Mouse (Mus musculus) forebrain, embryonic 10.5 days (tissue): ENCODE results near the gene Fntb. TPM values are rescaled to one million over a fixed set of nuclear protein-coding genes. Genes with fewer than 3 reads are reported as not detected.

ENCODE experiments used
- DNase-seq: peaks from one replicate; pipeline ENCODE4 v3.0.0-alpha.2; 2017; ENCODE audit warnings: low spot score; ENCODE audit errors: extremely low spot score
- H3K27ac ChIP-seq: fragments of 300-500 bp; sonication (generic); 2 replicates; pipeline ENCODE4 v1.5.1; 2016; ENCODE audit warnings: mild to moderate bottlenecking
- H3K27me3 ChIP-seq: fragments of 300-500 bp; sonication (generic); 2 replicates; pipeline ENCODE4 v1.6.1; 2016; ENCODE audit warnings: mild to moderate bottlenecking; ENCODE audit not compliant: poor library complexity, severe bottlenecking
- H3K36me3 ChIP-seq: fragments of 300-500 bp; sonication (generic); replicated peaks from 2 replicates; pipeline ENCODE4 v1.6.1; 2016; ENCODE audit warnings: mild to moderate bottlenecking, moderate library complexity
- H3K4me1 ChIP-seq: fragments of 300-500 bp; sonication (generic); 2 replicates; pipeline ENCODE4 v1.6.1; 2016
- H3K4me3 ChIP-seq: fragments of 300-500 bp; sonication (generic); 2 replicates; pipeline ENCODE4 v1.5.1; 2016; ENCODE audit warnings: mild to moderate bottlenecking, moderate library complexity
- H3K9me3 ChIP-seq: fragments of 300-500 bp; sonication (generic); 2 replicates; pipeline ENCODE4 v1.6.1; 2016; ENCODE audit warnings: mild to moderate bottlenecking, moderate library complexity
- WGBS: fragments of 180-500 bp; shearing (Covaris S2); methylation state at CpG from one replicate; pipeline ENCODE4 v1.1.7; 2016; 5-methylcytosine and 5-hydroxymethylcytosine counted together
- polyA plus RNA-seq: library from polyadenylated mRNA; unstranded; fragments of >200 nt; fragmentation: Nextera tagmentation; extraction: Ambion mirVana; gene quantifications from 2 replicates; pipeline ENCODE4 v1.2.1, GENCODE M21; 2016

The Fntb gene
- polyA plus RNA-seq, 1 experiment from 2014 or later: 44.7 TPM

DNA sequence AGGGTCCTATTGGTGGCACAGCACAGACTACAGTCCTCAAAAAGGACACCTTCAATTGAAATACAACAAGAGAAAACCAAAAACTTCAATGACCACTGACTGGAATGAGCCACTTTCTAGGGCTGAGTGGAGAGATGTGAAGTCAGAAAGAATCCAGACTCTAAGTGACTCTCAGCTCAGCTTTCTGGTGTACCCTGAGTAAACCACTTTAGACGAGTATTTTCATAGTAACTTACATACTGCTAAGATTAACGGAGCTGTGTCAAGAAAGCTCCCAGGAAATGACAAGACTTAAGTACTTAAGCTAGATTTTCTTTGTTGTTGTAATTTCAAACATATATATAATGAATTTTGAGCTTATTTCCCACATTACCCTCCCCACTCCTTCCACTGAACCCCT lies 182.8 kb downstream of the Fntb start:
- peaks cover 99% of the 10 kb centered on the region for H3K36me3 ChIP-seq
- 94% methylated on average over 2 of the region's 2 CpGs for WGBS
- DNase-seq: no peak

GRCm38 (mm10) chr12:76948781-76949180 lies 183.4 kb downstream of the Fntb start:
- 93% methylated on average over 3 of the region's 3 CpGs for WGBS
- peaks cover 99% of the 10 kb centered on the region for H3K36me3 ChIP-seq
- no peak overlapping the region for H3K27ac ChIP-seq
- DNase-seq: no peak
- H3K9me3 ChIP-seq: no peaks in the 10 kb centered on the region
- H3K4me1 ChIP-seq: no peaks in the 10 kb centered on the region; the same call in 1 of the 2 replicates
- no peak overlapping the region for H3K4me3 ChIP-seq
- H3K27me3 ChIP-seq: no peaks in the 10 kb centered on the region

More for the DNA sequence above, 182.8 kb downstream of the Fntb start:
- Histone ChIP-seq H3K4me3 (no peak overlapping the region), H3K4me1 (no peaks in the 10 kb centered on the region; the same call in 1 of the 2 replicates), H3K9me3 (no peaks in the 10 kb centered on the region), H3K27me3 (no peaks in the 10 kb centered on the region), H3K27ac (no peak overlapping the region)

DNA sequence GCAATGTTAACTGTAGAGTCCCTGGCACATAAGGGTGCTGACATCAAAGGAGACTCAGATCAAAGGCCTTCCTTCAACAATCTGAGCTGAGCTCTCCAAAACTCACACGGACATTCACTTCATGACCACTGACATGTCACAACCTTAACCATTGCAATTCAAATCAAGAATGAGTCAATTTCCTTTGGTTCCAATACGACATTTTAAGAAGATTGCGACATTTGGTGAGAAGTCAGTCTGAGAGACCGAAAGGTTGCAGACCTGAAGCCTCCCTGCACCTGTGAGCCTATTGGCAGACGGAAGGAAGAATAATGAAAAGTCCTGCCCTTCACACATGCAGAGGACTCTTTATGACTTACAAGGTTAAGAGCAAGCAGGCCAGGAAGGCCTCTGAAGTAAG lies 184.9 kb downstream of the Fntb start:
- Histone ChIP-seq H3K27ac (no peak overlapping the region), H3K9me3 (no peaks in the 10 kb centered on the region), H3K4me3 (no peak overlapping the region), H3K4me1 (no peaks in the 10 kb centered on the region), H3K36me3 (peaks cover 96% of the 10 kb centered on the region), H3K27me3 (no peaks in the 10 kb centered on the region)
- 93% methylated on average over 5 of the region's 5 CpGs for WGBS
- DNase-seq: no peak

- Histone ChIP-seq H3K27me3 (no peaks in the 10 kb centered on the region), H3K9me3 (no peaks in the 10 kb centered on the region), H3K4me1 (no peaks in the 10 kb centered on the region), H3K36me3 (peaks cover 93% of the 10 kb centered on the region), H3K4me3 (no peak overlapping the region), H3K27ac (no peak overlapping the region)
- DNase-seq: no peak
- WGBS: 94% methylated on average over 2 of the region's 2 CpGs
These were observed 188.5 kb downstream of the Fntb start for GRCm38 (mm10) chr12:76953750-76954363.

- H3K36me3 ChIP-seq: peaks cover 93% of the 10 kb centered on the region
- no peaks in the 10 kb centered on the region for H3K9me3 ChIP-seq
- no peak overlapping the region for H3K4me3 ChIP-seq
- no peak for DNase-seq
- H3K4me1 ChIP-seq: no peaks in the 10 kb centered on the region
- H3K27me3 ChIP-seq: no peaks in the 10 kb centered on the region
- 90% methylated on average over 10 of the region's 10 CpGs for WGBS
- no peak overlapping the region for H3K27ac ChIP-seq
These were observed 189.5 kb downstream of the Fntb start for GRCm38 (mm10) chr12:76954698-76955423.

DNA sequence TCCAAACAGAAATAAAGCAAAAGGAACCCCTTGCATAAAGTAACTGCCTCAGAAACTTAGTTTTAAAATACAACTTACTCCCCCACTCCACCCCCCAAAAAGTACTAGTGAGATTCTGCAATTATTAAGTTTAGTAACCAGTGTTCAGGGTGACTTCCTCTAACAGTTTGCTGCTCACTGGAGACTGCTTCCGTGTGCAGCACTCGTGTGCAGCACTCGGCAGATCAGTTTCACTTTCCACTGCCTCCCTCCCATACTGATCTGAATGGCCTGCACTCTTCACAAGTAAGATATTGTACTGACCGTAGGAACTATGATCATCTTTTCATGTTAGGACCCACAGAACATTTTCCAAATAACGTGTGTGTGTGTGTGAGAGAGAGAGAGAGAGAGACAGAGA lies 192.3 kb downstream of the Fntb start:
- H3K27ac ChIP-seq: no peak overlapping the region
- DNase-seq: no peak
- peaks cover 70% of the 10 kb centered on the region for H3K36me3 ChIP-seq
- no peak overlapping the region for H3K4me3 ChIP-seq
- 94% methylated on average over 5 of the region's 5 CpGs for WGBS
- H3K27me3 ChIP-seq: no peaks in the 10 kb centered on the region
- no peaks in the 10 kb centered on the region for H3K9me3 ChIP-seq
- peaks cover 14% of the 10 kb centered on the region for H3K4me1 ChIP-seq

- WGBS: 6% methylated on average over 43 of the region's 45 CpGs
- peaks cover 31% of the 10 kb centered on the region for H3K4me1 ChIP-seq
- H3K9me3 ChIP-seq: no peaks in the 10 kb centered on the region
- peak overlapping the region; percentile 85 for H3K27ac ChIP-seq
- peaks cover 5% of the 10 kb centered on the region; the same call in 1 of the 2 replicates for H3K27me3 ChIP-seq
- DNase-seq: peak; percentile 38
- peaks cover 38% of the 10 kb centered on the region for H3K36me3 ChIP-seq
- H3K4me3 ChIP-seq: peak overlapping the region; percentile 84
These were observed 195.9 kb downstream of the Fntb start for GRCm38 (mm10) chr12:76961052-76961931.

GRCm38 (mm10) chr12:76961932-76962891 lies 196.8 kb downstream of the Fntb start, which contains the start of gene Max:
TSS of gene Max (minus strand) at chr12:76962201.
- under 1% methylated on average over 73 of the region's 73 CpGs for WGBS
- peaks cover 5% of the 10 kb centered on the region; the same call in 1 of the 2 replicates for H3K27me3 ChIP-seq
- peak within 1 kb of the TSS; percentile 85 for H3K27ac ChIP-seq
- DNase-seq: peak; percentile 97
- H3K4me1 ChIP-seq: peaks cover 33% of the 10 kb centered on the region
- peaks cover 29% of the 10 kb centered on the region for H3K36me3 ChIP-seq
- H3K9me3 ChIP-seq: no peaks in the 10 kb centered on the region
- H3K4me3 ChIP-seq: peak within 1 kb of the TSS; percentile 84

DNA sequence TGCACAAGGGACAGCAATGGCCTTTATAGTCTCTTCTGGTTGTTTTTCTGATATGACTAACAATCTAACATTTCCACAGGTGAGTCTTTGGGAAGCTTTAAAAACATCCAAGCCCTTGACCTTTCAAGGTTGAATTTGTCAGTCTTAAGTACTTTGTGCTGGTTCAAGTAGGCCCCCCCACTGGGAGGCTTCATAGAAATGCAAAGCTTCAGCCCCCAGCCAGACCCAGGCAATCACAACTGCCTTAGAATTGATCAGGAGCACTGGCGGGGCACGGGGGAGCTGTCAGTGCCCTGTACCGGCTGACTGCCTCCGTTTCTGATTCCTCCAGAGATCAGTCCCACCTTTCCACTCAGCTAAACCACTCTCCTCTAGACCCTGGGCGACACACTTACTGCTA lies 199.7 kb downstream of the Fntb start:
- DNase-seq: no peak
- Histone ChIP-seq H3K27me3 (peaks cover 5% of the 10 kb centered on the region; the same call in 1 of the 2 replicates), H3K9me3 (no peaks in the 10 kb centered on the region), H3K27ac (no peak overlapping the region), H3K36me3 (peaks cover 3% of the 10 kb centered on the region), H3K4me1 (peaks cover 33% of the 10 kb centered on the region), H3K4me3 (no peak overlapping the region)
- 13% methylated on average over 5 of the region's 5 CpGs for WGBS

- Histone ChIP-seq H3K9me3 (no peaks in the 10 kb centered on the region), H3K27me3 (peaks cover 5% of the 10 kb centered on the region; the same call in 1 of the 2 replicates), H3K27ac (peak overlapping the region; percentile 65), H3K36me3 (no peaks in the 10 kb centered on the region), H3K4me1 (peaks cover 29% of the 10 kb centered on the region), H3K4me3 (peak overlapping the region; percentile 27)
- 7% methylated on average over 3 of the region's 4 CpGs for WGBS
- DNase-seq: peak; percentile 44
These were observed 200.5 kb downstream of the Fntb start for GRCm38 (mm10) chr12:76965876-76966275.
